Mouse (Mus musculus): ENCODE data around the gene Elmod2.

Gene Elmod2

GRCm38 (mm10) chr8:83272464-83272863 lies 59.8 kb downstream of the Elmod2 start:
- DNase-seq, result peak; percentile 37

- DNase-seq, result no peak
These were observed 61.1 kb downstream of the Elmod2 start for GRCm38 (mm10) chr8:83271172-83271571.
